Mouse (Mus musculus) left cerebral cortex, adult 18-20 months (tissue): Measurements from ENCODE around the gene Csnk1g2. TPM values are rescaled to one million over a fixed set of nuclear protein-coding genes. Genes with fewer than 3 reads are reported as not detected.

Source experiments
- DNase-seq, 2 experiments: peaks; one replicate each; pipeline ENCODE4 v3.0.0; 2021 to 2022; ENCODE audit warnings: low spot score in 2 of 2, mixed read lengths in 1 of 2
- long read RNA-seq, 2 experiments: library from polyadenylated mRNA; stranded (forward); transcript quantifications; one replicate each; pipeline ENCODE4 v2.0.0; 2021
- total RNA-seq, 2 experiments: library from RNA; stranded (reverse); gene quantifications; 2 replicates each; pipeline ENCODE4 v1.2.3; 2021

The Csnk1g2 gene
- total RNA-seq: 100 to 1,000 TPM; 253 to 267 TPM
- long read RNA-seq, experiment 1, transcript Csnk1g2-201 (11 exons, 2,348 nt): major isoform, 33 of 315 reads
- long read RNA-seq, experiment 1, partial matches to known transcripts: 41 of 315 reads
- long read RNA-seq, experiment 1, other reads (novel, unspliced or antisense): 239 of 315 reads
- long read RNA-seq, experiment 2, transcript Csnk1g2-201 (11 exons, 2,348 nt): major isoform, 24 of 286 reads
- long read RNA-seq, experiment 2, partial matches to known transcripts: 25 of 286 reads
- long read RNA-seq, experiment 2, other reads (novel, unspliced or antisense): 236 of 286 reads

DNA sequence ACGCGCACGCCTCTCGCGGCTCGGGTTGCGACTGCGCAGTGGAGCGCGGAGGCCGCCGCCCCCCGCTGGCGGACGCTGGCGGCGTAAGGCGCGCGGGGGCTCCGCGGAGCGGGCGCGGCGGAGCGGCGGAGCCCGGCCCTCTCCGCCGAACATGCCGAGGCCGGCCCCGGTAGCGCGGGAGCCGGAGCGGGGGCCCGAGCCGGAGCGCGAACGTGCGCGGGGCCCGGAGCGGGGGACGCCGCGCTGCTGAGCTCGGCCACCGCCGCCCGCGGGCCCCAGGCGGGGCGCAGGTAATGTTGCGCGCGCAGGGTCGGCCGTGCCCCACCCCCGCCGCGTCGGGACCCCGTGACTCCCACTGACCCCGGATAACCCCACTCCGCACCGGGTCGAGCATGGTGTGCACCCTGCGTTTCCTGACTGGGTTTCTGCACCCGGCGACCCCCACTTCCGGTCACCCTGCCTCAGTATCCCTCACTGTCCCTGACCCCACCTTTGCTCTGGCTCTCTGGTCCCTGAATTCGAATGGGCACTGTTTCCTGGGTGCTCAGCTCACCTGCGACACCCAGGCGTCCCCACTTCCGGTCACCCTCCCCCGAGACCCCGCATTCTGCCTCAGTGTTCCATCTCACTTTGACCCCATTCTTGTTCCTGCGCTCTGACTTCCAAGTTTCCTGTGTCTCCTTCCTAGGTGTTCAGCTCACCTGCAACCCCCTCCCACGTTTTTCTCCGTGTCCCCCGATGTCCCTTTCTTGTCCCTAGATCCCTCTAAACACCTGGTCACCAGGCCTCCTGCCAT lies at the start of gene Csnk1g2:
Gene Csnk1g2 (plus strand): TSS at position 178 of the 796 bp plus-strand sequence.
- DNase-seq: peak in 1 of 2 experiments; percentile 33

DNA sequence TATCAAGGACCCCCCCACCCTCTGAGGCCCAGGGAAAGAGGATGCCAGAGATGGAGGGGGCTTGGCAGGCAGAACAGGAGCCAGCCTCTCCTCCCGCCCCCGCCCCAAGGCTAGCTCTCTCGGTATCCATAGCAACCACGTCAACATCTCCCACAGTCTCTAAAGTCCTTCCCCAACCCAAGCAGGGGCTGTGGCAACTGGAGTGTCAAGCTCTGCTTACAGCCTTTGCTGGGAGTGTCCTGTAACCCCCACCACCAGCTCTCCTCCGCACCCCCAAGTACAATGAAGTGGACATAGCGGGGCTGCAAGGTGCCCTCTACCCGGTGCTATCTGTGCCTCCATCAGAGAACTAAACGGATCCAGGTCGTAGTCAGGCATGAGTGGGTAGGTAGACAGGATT lies 48.7 kb upstream of the Csnk1g2 start:
- peak; percentile 47 to 63 for DNase-seq

DNA sequence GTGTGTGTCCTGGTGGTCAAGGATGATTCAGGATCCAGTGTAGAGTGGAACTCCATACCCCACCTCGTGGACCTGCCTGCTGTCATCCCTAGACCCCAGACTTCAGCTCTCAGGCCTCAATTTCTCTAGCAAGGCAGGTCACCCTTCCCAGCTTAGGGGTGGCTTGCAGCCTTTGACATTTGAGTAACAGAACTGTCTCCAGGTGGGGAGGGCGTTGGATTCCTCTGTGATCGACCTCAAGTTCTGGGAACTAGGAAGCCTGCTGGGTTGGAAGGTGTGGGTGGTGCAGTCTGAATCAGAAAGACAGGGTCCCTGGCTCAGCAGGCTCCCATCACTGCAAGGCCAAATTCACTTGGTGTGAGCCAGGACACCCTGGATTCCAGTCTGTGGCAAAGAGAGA lies 47.7 kb upstream of the Csnk1g2 start:
- no peak for DNase-seq

DNA sequence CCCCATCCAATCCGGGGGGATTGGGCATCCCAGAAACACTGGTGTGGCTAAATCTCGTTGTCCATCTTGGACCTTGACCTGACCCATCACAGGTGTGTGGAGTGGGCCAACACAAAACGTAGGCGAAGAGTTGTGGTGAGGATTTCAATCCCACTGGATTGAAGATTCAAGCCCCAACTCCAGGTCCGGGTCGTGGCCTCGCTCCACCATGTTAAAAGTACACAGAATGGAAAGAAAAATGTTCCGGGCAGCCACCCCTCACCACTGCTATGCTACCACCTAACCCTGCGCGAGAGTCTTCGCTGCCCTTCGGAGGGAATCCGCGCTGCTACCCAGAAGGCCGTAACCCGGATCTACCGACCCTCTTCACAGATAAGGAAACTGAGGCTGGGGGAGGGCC lies 46.7 kb upstream of the Csnk1g2 start:
- no peak for DNase-seq

DNA sequence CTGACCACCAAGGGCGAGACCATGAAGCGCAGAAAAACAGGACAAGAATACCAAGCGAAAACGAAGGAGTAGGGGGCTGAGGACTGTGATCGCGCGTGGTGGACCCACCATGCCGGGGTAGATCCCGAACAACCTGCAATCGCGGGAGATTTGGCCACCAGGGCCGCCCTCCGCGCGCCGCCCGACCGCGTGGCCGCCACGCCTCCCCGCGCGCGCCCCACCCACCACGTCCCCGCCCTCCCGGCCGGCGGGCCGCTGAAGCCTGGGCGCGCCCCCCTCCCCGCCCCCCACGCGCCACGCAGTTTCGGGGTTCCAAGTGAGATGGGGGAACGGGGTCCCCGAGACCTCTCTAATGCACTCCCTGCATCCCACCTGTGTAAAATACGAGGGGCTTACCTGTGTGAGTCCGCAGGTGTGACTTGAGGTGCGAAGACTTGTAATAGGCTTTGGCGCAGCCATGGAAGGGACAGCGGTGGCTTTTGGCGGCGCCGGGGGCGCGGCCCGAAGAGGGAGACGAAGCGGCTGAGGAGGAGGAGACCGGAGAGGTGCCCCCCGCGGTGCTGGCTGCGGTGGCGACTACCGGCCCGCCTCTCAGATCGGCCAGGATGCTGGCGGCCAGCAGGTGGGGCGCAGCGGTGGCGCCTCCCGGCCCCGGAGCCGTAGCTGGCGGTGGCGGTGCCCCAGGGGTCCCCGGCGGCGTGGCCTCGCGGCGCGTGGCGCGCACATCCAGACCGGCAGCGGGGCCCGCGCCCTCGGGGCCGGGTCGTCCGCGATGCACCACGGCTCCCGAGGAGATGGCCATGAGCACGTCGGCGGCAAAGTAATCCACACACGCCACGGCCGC lies 46.1 kb upstream of the Csnk1g2 start:
- peak; percentile 61 to 63 for DNase-seq

DNA sequence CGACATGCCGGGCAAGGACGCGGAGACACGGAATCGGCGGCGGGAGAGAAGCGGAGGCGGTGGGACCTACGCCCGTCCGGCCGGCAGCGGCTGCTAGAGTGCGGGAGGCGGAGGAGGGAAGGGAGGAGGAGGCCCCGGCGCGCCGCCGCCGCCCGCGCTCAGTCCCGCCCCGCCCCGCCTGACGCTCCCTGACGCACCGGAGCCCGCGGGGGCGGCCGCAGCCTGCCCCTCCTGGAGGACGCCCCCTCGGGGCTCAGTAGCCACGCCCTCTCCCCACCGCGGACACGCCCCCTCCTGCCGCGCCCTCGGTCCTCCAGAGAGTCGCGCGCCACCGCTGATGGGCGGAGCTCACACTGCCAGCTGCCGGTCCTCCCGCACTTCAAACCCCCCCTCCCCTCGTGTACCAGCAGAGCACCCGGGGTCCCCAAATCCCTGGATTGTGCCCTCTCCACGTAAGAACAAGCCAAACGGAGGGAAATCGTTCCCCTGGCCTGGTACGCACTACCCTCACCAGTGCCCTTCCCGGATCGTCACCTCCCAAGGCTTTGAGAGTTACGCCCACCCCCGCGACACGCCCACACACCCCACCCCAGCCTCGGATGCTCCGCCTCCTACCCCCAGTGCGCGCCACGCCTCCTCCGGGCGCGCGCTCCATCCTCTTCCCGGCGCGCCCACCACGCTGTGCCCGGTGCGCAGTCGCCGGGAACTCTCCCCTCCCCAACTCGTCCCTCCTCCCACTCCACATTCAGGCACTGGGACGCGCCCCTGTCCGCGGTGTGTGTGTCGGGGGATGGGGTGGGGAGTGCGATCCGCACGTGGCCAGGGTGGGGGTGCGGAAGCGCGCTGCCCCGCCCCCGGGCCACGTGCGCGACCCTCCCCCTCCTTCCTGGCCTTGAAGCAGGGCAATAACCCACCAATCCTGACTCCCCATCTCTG lies 45.2 kb upstream of the Csnk1g2 start, which contains the start of gene Klf16:
Gene Klf16 (minus strand): TSS at position 127 of the 936 bp plus-strand sequence.
- DNase-seq: peak; percentile 91 to 95

DNA sequence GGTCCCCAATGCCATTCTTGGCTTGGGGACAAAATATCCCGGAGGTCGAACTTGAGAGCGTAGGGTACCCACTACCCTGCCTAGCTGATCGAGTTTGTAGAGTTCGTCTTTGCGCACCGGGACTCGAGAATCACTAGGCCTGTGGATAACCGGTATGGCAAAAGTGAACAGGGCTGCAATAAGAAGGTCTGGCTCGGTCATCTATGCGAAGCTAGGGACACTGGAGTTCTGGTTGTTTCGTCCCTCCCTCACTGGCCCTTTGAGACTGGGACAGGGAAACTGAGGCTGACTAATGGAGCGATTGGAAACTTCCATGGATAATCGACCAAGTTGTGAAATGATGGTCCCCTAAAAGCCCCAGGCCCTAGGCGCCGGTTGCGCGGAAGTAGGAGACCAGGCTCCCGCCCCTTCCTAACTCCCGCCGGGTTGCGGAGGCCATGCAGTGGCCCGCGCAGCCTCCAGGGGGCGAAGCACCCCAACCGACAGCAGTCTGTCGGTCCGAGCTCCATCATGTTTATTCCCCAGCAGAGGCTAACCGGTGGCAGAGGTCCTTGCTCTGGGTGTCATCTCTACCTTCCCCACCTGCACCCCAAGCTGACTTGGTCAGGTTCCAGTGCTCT lies 44.4 kb upstream of the Csnk1g2 start:
- DNase-seq: peak; percentile 56 to 69

DNA sequence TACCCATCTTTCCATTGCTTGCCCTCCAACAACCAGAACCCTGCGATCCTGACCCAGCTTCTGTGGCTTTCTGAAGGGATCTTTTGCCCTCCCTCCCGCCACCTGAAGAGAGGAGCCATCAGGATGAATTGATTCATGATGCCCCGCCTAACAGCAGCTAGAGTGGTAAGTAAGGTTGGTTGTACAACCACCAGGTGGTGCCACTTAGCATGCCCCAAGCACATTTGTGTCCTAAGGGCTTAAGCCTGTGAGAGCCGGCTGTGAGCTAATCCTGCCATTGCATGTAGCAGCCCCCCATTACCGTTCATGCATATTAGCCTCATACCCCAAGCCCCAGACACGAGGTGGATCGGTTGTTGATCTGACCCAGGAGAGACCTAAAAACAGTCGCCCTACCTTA lies 43.7 kb upstream of the Csnk1g2 start:
- peak in 1 of 2 experiments; percentile 41 for DNase-seq

DNA sequence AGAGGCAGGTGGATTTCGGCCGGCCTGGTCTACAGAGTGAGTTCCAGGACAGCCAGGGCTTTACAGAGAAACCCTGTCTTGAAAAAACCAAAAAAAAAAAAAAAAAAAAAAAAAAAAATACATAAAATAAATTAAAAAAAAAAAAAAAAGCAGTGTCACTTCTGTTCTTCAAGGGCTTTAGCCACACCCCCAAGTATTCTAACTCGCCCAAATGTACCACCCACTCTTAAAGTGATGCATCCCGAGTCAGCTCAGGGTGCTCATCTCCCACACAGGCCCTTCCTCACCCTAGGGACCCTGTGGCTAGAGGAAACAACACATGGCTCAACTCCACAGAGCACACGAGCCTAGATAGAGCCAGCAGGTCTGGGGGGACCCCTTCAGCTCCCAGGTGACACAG lies 39.6 kb upstream of the Csnk1g2 start:
- DNase-seq: no peak

DNA sequence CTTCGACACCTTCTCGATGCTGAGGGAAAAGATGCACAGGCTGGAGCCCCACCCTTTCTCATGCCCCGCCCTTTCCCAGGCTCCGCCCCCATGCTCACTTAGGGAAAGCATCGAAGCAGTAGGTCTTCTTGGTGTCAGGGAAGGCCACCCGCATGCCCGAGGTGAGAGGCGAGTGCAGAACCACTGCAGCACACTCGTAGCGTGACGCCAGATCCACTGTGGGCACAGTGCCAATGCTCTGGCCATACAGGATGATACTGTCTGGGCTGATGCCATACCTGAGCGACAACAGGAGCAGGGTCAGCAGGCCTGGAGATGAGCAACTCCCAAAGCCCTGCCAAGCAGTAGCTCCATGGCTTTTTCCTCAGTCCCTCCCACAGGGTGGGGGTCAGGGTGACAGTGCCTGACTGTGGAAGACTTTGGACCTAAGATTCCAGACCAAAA lies 38.6 kb upstream of the Csnk1g2 start:
- no peak for DNase-seq

DNA sequence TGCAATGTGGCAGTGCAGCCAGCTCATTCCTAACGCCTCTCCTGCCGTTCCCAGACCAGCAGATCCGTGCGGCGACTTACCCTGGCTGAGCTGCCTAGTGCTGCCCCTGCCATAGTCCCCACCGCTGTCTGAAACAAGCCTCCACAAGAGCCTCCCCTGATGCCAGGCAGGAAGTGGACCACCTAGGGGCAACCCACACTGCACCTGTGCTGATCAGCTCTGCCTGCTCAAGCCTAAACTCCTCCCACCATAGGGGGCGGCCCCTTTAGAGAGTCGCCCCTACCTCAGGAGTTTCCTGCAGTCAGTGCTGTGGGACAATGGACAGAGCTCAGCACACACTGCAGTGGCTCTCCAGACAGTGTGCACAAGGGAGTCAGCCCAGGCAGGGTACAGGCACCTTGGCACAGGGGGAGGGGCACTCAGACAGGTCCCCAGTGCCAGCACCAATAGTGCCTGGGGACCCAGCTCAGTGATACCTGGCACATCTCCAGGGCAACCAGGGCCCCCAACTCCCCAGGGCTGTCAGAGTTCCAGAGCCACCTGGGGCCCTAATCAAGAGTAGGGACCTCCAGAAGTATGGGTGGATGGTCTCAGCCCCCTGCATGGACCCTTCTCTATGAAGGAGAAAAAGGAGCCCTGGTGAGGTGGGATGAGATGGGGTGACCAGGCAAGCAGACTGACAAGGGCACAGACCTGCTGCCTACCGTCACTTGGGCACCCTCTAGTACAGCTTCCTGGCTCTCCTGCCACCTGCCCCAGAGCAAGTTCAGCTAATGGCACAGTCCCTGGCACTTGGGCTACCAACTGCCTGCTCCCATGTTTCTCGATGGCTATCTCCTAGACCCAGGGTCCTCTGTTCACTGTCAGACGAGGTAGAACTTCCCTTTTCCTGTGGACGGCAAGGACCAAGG lies 37.7 kb upstream of the Csnk1g2 start:
- DNase-seq: no peak

DNA sequence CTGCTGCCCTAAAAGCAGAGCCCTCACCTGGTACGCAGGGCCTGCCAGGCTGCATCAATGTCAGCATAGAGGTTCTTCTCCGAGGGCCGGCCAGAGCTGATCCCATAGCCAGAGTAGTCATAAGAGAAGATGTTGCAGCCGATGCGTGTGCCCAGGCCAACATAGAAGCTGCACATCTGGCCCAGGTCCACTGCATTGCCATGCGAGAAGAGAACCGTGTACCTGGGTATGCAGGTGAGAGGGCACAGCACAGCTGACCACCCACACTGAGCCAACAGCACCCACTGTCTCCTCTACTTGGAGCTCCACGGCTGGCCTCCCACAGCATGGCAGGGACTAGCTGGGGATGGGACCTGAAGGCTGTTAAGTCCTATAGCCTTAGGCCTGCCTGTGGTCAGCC lies 37.1 kb upstream of the Csnk1g2 start:
- no peak for DNase-seq

DNA sequence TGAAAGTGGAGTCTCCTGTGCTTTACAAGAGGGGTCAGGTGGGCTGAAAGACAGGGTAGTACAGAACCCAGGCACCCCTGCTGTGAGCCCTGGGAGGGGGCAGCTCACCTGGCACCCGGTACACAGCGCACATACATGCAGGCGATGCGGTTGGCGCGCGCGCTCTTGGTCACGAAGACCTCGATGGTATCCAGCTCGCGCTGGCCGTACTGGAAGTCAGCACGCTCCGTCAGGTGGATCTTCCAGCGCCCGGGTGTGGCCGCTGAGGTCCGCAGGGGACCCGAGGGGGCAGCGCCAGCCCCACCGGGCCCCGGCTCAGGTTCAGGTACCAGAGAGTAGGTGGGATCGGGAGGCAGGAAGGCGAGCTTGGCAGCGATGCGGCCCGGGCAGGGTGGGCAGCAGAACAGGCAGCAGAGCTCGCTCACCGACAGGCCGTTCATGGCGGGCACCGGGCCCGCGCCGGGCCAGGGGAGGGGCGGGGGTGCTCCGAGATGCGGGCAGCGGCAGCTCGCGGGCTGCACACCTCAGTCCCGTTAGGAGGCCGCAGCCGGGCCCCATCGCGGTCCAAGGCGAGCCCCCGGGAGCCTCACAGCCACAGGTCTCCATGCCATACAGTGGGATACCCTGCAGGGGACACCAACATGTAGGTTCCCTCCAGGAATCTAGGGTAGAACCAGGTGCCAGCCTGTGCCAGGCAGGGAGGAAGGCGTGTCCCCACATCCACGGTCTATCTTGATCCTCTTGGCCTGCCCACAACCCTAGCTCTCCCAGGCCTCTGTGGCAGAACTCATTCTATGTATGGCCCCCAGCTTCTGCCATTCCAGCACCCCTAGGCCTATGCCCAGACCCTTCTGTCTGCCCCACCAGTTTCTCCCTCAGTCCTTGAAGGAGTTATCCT lies 36.0 kb upstream of the Csnk1g2 start:
- no peak for DNase-seq

DNA sequence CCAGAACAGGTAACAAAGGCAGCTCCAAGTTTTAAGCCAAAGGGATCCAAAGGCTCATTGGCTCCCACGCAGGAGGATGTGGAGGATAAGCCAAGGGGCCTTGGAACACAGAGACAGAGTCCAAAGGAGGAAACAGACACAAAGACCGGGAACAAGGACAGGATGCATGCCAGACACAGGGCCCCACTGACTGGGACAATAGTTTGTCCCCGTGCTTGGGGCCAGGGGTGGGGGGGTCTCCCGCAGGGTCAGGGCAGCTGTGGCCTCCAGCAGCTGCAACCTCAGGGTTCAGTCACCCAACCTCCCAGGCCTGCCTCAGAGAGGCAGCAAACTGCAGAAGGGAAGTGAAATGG lies 35.4 kb upstream of the Csnk1g2 start:
- DNase-seq: no peak

DNA sequence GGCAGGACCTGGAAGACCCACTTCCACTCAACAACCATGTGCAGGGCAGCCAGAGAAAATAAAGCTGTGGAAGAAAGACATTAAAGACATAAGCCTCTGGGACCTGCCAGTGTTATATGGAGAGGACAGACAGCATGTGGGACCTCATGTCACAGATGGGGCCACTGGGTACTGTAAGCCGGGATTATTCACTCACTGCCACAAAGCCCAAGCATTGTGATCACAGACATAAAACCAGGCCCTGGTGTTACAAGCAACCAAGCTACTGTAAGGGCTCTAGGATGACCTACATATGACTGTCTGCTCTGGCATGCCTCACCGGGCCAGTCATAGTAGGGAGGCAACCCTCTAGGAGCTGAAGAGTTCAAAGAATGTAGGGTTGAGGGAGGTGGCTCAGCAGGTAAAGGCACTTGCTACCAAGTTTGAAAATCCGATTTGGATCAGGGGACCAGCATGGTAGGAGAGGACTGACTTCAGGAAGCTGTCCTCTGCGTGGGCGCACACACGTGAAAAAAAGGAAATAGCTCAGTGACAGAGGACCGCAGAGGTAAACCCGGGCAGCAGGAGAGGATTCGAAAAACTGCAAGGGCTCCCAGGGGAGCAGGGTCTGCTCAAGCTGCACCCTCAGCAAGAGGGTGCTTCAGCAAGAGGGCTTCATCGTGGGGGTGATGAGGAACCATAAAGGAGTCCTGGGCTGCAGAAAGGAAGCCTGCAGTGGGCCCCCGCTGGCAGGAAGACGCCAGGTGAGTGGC lies 33.3 kb upstream of the Csnk1g2 start:
- peak in 1 of 2 experiments; percentile 29 for DNase-seq

DNA sequence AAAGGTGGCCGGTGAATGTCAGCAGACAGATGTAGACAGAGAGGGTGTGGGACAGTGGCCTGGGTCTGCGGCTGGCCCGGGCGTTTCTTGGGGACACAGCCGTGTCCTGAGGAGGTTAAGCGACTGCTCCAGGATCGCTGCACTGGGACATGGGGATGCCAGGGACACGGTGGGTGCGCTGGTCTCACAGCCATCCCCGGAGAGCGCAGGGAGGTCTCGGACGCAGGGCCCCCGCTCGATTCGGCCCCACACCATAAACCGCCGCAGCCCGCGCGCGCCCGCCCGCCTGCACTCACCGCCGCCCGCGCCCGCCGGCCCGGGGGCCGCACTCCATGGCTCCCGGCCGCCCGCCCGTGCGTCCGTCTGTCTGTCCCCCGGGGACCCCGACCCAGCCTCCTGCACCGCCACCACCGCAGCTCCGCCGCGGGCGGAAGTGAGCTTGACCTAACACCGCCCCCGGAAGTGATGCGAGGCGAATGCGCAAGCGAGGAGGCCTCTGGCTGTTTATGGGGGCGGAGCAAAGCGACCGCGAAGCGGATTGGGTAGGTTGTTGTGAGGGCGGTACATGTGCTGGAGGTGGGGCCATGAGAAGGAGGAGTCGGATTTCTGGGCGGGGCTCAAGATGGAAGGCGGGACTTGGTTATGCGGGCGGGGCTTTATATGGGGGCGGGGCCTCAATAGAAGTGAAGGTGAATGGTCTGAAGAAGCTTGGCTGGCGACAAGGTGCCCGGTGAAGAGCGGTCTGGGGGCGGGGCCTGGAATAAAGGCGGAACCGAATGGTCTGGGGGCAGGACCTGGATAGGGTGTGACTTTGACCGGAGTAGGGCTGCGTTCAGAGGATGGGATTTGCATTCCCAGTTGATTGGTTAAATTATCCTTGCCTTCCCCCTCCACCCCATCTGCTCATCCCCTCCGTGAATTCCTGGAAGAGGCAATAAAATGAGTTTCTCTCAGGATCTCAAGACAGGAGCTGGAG lies 32.5 kb upstream of the Csnk1g2 start, which contains the start of gene Abhd17a:
Gene Abhd17a (minus strand): TSS at position 463 of the 976 bp plus-strand sequence.
- DNase-seq: peak; percentile 93 to 95
